Mouse (Mus musculus): Measurements from ENCODE around the gene Tmem221.

The Tmem221 gene

DNA sequence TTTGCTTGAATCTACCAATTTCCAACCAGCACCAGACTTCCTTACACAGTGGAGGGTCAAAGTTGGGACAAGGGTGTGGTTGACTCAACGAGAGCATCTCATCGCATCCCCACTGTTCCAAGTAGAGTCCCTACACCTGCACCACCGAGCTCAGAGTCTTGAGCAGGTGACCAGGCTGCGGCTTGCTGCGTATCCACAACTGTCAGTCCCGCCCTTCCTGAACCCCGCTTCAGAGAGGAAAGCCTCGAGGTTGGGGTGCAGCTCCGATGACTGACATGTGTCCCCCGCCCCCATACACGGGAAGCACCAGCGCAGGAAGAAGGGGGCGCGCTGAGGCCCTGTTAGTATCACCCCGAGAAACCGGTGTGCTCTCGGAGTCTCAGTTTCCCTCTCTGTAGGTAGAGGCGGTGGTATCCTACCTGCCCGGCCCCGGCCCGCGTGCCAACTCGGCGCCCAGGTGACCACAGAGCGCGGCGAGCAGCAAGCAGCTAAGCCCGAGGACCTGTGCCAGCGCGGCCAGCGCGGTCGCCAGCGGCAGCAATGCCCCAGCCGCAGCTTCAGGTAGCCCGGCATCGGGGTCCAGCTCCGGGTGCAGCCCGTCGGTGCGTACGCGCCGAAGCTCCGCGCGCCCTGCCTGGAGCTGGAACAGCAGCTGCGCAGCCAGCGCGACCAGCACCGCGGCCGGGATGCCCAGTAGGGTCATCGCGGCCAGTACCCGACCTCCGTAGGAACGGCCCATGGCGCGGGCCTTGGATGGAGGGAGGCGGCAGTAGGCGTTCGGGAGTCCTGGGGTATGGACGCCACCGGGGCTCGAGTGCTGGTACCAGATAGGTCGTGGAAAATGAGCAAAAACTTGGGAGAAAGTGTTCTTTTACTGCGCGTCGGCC lies at the start of gene Tmem221:
TSS of gene Tmem221 (minus strand) at position 801 of the 887 bp plus-strand sequence.
- no peak for DNase-seq

DNA sequence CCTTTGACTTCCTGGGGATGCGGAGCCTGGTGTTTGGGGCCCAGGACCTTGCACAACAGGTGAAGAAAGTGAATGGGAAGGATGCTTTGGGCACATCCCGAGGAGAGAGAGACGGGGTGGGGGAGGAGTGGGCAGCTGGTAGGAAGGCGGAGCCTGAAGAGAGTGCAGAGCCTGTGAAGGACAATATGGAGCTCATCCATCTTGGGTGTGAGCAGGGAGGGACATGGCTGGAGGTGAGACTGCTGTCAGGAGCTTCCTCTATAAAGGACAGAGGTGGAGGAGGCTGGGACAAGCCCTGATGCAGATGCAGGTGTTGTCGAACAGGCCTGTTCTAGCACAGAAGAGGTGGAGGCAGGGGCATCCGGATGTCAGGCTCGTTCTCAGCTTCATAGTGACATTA lies 45.4 kb upstream of the Tmem221 start:
- no peak for DNase-seq

DNA sequence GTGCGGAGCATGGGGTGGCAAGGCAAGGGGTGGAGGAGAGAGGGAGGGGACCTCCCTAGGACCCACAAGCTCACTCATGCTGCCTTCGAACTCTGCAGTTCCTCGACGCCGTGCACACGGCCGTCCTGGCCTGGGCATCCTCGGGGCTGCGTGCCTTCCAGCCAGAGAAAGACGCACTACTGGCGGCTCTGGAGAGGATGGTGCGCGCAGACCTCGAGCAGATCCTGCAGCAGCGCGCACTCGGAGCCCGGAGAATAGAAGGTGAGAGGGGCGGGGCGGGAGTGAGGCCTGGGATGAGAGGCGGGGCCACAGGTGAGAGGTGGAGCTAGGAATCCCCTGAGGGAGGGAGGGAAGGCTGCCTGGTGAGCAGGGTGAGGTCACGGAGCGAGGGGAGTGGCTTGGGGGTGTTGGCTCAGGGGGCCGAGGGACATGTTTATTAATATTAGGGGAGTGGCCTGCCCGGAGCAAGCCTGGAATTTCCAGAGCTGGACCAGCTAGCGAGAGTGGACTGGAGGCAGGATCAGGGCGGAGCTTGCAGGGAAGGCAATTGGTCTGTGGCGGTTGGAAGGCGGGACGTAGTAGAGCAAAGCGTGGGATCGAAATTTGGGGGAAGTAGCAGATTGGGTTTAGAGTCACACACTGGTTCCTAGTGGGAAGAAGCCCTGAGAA lies 44.1 kb upstream of the Tmem221 start:
- peak; percentile 90 for DNase-seq

DNA sequence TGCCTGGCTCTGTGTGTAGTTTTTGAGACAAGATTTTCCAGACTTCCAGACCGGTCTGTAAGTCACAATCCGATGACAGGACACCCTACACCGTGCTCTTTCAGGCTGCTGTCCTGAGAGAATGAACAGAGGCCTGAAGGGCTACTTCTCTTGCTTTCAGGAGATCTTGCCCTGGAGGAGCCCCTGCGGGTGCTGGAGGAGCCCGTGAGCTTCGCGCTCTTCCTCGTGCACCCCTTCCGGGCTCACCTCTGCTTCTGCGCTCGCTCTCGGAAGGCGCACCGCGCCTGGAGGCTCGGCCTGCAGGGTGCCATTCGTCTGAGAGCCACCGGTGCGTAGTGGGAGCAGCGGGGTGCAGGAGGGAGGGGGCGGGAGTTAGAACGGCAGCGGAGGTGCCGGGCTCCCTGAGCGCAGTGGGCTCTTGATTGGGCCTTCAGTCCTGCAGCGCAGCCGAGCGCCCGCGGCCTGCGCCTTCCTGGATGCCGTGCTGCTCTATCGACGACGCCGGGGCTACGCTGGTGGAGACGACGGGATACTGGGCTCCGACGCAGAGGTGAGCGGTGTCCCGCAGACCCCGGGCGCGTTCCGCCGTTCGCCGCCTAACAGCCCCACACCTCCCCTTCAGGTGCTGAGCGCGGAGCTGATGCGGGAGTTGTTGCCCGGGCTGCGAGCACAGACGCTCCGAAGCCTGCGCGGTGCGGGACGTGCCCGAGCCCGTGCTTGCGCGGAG lies 43.4 kb upstream of the Tmem221 start:
- DNase-seq: no peak

DNA sequence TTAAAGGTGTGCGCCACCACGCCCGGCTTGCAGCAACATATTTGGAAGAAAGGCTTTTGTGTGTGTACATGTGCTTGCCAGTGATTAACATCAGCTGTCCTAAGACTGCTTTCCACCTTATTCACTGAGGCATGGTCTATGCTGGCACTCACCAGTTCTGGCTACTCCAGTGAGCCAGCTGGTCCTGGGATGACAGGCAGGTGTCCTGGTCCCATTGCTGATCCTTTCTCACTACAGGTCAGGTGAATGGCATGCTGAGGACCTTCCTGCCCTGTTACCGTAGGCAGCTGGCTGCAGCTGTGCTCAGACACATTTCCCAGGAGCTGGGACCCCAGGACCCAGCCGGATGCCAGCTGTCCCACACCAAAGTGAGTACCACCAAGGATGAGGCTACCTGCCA lies 40.2 kb upstream of the Tmem221 start:
- no peak for DNase-seq

DNA sequence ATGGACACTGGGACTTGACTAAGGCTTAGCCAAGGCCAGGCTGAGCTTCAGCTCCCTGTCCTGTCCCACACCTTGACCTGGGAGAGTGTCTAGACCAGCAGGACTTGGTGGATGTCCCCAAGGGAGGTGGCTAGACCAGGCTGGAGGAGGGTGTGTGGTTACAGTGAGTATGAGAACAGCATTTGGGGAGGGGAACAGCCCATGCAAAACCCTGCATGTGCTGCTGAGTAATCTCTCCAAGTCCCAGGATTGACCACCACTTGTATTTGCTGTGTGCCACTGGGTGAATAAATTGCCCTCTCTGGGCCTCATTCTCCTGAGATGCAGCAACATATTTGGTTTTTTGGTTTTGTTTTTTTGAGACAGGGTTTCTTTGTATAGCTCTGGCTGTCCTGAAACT lies 39.7 kb upstream of the Tmem221 start:
- DNase-seq: no peak

DNA sequence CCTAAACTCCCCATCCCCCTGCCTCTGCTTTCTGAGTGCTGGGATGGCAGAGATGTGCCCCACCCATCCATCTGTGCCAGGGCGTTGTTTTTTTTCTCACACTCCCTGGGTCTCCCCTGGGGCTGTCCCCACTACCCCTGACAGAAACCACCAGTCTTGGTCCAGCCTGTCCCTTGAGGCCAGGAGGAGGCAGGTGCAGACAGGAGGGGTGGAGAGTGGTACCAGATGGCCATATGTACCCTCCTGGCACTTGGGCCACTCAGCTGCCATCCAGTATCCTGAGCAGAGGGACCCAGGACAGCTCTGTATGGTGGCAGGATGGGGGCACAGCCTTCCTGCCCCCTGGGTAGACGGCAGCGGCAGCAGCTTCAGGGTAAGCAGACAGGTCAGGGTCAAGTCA lies 38.8 kb upstream of the Tmem221 start, which contains the start of gene Fam129c:
TSS of gene Fam129c (plus strand) at position 198 of the 400 bp plus-strand sequence.
- no peak for DNase-seq

DNA sequence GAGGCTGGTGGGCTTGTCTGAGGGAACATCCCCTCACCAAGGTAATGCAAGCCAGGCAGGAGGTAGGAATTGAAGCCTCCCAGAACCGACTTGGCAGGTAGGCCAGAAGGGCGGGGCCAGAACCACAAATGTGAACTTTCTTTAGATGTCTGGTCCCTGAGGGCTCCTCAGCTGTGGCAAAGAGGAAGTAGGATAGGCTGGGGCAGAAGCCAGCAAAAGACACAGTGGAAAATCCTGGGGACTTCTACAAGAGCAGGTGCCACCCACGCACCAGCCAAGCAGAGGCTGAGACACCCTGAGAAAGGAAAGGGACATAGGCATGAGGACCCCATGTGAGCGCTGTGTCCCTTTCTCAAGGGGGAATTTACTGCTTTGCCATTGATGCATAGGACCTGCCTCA lies 38.1 kb upstream of the Tmem221 start:
- DNase-seq: no peak

DNA sequence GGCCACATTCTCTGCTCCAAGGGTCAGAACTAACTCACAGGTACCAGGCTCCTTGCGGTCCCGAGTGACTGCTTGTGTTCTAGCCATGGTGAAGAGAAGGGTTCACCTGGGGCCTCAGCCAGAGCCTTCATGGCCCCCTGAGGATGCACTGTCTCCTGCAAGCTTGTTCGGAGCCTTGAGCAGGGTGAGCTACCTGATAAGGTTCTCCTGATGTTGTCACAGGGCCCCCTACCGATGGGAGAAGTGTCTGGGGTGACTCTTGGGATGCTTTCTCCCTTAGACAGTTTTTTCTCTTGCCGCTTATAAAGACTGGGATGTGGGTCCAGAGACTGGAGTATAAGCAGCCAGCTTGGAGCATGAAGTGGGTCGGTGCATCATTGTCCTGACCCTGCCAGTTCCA lies 37.7 kb upstream of the Tmem221 start:
- no peak for DNase-seq

DNA sequence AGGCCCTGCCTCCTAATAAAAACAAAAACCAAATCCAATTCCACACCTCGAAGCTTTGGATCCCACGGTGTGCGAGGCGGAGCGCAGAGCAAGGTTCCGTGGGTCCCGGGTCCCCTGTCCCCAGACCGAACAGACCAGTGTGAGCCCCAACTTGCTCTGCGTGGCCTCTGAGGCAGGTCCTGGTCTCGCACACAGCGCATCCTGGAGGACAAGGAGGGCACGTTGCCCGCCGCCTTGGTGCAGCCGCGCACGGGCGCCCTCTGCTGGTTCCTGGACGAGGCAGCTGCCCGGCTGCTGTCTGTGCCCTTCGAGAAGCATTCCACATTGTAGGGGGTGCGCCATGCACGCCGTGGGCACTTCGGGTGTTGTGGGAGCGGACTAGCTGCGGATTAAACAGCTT lies 37.2 kb upstream of the Tmem221 start:
- DNase-seq: peak; percentile 93

DNA sequence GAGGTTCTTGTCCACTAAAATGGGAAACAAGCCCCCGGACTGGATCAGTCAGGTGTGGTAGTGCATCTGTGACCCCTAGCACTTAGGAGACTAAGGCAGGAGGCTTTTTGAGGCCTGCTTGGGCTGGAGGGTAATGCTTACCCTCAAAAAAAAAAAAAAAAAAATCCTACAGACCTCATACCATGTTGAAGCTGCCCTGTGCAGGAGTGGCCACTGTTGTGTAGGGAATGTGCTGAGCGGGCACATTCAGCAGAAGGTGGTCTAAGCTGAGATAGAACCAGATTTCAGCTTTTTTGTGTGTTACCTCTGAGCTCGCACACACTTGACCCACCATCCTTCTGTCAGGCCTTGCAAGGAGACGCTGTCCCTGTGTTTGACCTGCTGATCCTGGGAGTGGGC lies 35.7 kb upstream of the Tmem221 start:
- no peak for DNase-seq

DNA sequence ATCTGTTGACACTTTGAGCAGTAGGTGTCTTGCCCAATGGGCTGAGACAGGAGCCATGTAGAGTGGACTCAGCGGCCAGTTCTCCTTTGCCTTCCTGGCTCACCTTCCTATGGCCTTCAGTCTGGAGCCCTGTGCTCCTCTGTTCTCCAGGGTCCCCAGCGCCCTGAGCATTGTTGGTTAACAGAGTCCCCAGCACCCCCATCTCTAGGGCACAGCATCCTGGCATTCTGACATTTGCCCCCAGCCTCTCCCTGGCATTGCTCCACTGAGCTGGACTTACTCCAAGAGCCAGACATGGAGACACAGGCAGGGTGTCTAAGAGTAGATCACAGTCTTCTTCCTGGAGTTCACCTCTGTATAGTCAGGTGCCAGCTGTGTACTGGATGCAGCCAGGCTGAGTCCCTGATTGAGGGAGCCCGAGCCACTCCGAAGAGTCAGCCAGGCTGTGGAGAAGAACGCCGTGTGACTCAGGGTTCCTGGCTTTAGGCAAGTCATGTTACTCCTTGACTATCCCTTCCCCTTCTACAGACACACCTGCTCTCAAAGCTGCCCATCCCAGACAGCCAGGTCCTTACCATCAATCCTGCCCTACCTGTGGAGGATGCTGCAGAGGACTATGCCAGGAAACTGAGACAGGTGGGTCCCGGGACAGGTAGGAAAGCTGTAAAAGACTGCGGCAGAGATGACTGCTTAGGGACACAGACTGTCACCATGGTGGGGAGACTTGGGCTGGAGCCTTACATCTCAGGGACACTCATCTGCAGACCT lies 35.1 kb upstream of the Tmem221 start:
- DNase-seq: peak; percentile 29

DNA sequence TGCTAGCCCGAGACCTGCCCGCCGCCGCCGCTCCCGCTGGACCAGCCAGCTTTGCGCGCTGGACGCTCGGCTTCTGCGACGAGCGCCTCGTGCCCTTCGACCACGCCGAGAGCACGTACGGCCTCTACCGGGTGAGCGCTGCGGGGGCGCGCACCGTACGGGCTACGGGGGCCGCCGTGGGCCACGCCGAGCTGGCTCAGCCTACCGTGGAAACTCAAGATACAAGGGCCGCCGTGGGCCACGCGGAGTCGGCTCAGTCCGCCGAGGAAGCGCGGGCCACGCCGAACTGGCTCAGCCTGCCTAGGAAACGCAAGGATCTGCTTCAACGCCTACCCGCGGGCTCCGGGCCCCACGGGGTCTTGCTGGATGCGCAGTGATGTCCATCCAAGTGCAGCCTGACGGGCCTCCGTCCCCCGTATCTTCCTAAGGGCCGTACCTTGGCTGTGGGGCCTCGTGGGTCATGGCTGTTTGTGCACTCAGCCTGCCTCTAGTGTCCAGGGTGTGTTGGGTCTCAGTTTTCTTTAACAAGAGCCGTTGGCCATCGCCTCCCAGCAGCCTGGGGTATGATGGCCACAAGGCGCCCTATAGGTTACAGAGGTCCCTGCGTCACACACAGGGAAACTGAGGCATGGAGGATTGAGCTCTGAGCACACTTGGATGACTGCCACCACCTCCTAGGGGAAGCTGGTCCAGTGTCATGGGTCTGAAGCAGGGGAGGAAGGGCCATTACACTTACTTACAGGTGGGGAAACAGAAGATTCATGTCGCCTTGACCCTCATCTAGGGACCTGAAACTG lies 33.9 kb upstream of the Tmem221 start:
- DNase-seq: peak; percentile 90

DNA sequence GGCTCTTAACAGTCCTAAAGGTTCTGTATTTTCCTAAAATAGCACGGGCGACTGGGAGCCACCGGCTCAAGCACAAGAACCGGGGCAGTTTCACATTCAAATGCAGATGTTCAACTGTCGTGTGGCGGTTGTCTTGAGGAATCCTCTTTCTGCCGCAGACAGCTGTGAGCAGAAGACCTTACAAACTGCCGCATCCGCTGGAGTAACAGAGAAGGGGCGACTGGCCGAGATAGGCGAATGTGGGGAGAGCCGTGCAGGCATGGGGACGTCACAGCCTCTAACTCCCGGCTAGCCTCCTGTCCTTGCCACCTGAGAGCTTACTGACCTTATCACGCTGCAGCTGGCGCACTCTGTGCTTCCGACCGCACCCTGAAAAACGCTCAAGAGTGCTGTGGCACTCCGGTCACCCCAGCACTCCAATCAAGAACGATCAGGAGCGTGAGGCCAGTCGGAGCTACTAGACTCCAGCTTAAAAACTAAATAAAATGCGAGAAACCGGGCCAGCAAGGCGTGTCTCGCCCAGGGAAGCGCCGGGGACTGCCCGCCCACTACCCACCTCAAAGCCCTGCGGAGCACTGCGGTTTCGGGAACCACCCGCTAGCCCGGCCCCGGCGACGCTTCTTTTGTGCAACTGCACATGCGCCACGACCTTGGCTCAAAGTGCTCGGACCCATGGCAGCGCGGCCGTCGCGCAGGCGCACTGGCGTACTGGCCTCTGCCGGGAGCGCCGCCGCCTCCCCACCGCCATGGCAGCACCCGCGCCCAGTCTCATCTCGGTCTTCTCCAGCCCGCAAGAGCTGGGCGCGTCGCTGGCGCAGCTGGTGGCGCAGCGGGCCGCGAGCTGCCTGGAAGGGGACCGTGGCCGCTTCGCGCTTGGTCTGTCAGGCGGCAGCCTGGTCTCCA lies 33.1 kb upstream of the Tmem221 start, which contains the start of gene Pgls:
TSS of gene Pgls (plus strand) at position 706 of the 903 bp plus-strand sequence.
- peak; percentile 97 for DNase-seq

DNA sequence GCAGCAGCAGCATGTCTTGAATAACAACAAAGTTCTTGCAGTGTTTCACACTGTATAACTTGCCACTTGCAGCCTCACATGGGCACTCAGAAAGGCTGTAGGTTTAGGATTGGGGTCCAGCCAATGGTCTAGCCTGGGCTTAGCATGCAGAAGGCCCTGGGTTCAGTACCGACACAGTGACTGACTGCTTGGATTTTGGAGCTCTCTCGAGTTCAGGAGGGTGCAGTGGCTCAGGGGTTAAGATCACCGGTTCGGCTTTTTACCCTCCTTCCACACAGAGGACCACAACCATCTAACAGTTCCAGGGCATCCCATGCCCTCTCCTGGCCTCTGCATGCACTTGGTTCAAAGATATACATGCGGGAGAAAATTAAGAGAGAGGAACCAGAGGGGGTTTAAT lies 32.3 kb upstream of the Tmem221 start:
- no peak for DNase-seq

DNA sequence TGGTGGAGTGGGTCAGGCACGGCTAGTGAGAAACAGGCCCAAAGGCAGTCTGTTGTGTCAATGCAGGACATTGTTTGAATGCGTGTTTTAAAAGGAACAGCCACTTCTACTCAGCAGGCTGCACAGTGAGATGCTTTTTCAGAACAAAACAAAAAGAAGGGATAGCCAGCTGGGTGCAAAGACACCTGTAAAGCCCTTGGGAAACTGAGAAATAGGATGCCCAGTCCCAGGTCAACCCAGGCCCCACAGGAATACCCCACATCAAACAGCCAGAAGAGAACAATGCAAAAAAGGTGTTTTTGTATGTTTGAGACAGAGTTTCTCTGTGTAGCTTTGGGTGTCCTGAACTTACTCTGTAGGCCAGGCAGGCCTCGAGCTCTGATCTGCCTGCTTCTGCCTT lies 30.1 kb upstream of the Tmem221 start:
- DNase-seq: no peak

DNA sequence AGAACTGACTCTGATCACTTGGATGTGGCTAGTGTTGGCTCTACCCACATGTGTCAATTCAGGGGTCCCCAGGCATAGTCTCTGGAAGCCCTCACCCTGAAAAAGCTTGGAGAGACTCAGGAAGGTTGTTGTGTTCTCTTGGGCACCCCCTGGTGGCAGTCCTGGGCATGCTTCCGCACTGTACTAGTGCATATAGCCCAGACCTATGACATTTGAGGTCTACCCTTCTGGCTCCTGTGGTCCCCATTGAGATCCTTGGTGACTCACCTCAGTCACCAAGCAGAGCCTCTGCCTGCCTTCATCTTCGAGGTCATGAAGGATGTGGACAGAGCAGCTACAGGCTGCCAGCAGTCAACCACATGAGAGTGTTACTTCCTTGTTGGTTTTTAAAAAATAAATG lies 28.2 kb upstream of the Tmem221 start:
- peak; percentile 69 for DNase-seq

DNA sequence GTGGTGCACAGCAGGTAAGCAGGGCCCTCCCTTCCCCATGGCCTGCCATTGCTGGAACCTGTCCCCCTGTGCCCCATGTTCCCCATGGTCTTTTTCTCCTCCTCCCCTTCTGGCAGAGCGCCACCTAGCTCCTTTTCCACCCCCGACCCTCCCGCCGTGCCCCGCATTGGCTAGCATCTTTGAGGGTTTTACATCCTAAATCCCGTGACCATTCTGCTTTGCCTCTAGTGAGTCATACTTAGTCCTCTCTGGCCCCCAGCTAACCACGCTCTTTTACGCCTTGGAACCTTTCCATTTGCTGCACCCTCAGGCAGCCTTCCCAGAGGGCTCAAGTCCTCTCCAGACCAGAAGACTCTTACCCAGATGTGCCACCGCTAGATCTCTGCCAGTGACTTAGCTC lies 21.5 kb upstream of the Tmem221 start:
- no peak for DNase-seq

DNA sequence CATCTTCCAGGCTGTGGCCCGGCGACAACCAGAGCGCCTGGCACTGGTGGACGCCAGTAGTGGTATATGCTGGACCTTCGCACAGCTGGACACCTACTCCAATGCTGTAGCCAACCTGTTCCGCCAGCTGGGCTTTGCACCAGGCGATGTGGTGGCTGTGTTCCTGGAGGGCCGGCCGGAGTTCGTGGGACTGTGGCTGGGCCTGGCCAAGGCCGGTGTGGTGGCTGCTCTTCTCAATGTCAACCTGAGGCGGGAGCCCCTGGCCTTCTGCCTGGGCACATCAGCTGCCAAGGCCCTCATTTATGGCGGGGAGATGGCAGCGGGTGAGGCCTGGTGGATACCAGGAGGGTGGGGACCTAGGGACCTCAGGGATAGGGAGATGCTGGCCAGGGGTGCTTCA lies 20.8 kb upstream of the Tmem221 start:
- DNase-seq: no peak

DNA sequence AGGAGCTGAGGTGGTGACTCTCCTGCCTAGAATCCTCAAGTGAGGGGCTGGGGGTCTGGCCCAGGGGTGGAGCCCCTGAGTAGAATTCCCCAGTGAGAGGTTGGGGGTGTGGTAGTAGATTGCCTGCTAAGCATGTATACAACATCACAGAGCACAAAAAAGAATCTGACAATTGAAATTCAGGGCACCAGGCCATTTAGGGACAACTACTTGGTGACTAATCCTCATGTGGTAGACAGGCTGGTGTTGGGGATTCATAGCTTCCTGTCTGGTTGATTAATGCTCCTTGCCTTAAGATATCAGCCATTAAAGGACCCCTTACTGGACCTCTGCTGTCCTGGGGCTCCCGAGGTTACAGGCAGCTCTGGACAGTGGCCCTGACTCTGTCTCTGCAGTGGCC lies 20.3 kb upstream of the Tmem221 start:
- no peak for DNase-seq

Data from kidney, adult 18-20 months (tissue).